17 mouse cellular contexts compared by ENCODE assay signal in the genomic region with DNA sequence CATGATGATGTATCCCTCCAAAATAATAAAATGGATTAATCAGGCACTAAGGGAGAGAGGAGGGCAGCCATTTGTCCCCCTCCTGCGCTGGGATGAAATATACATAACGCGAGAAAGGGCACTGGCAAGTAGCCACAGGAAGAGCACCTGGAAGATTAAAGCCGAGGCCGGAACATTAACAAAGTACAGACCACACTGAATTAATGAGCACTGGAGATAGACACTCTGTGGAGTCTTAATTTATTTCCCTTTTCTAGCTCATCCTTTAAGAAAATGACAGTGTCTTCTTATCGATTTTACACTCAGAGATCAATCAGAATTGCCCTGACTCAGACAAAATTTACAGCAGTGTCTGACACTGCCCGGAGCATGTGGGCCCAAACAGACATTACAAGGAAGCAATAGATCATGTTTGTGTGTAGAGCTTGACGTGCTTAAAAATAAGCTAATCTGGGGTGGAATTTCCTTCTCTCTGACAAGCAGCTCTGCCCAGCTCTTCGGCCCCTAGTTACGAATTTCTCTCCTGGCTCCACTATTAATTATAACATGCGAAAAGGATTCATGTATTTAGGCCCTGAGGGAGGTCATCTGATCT.
DNase-seq lines count a peak whose midpoint lies in the region; ATAC-seq lines count a peak whose summit lies in the region.
"Had no signal": no experiment of that assay in that cellular context is flagged by ENCODE, and none has a peak within 500 bp of the region (broad histone marks: within the 10 kb centered on the region; RNA-seq: fewer than 3 reads in every experiment).

No protein-coding gene starts in this region.

- H3K9me3 ChIP-seq in forebrain, embryonic 15.5 days = no peaks in the 10 kb centered on the region
- H3K9me3 ChIP-seq in forebrain, embryonic 12.5 days = no peaks in the 10 kb centered on the region
- no peaks in the 10 kb centered on the region for H3K9me3 ChIP-seq in neural tube, embryonic 11.5 days (ENCODE audit: control insufficient read depth, low read length)
- H3K9me3 ChIP-seq: G1E; heart, embryonic 10.5 days; liver, embryonic 13.5 days had no signal

- ATAC-seq in forebrain, embryonic 15.5 days (replicated peaks) = no peak
- ATAC-seq in forebrain, embryonic 12.5 days (ENCODE audit: low FRiP score) = no peak
- ATAC-seq in neural tube, embryonic 11.5 days (ENCODE audit: insufficient read depth, low FRiP score, low TSS enrichment) = peak; percentile 55; the same call in 1 of the 2 replicates

- no peak overlapping the region for H3K9ac ChIP-seq in forebrain, embryonic 15.5 days (replicated peaks)
- no peak overlapping the region for H3K9ac ChIP-seq in forebrain, embryonic 12.5 days
- no peak overlapping the region for H3K9ac ChIP-seq in neural tube, embryonic 11.5 days (ENCODE audit: low read length)
- H3K9ac ChIP-seq: liver, embryonic 13.5 days had no signal

- H3K4me3 ChIP-seq in forebrain, embryonic 15.5 days = no peak overlapping the region
- H3K4me3 ChIP-seq in forebrain, embryonic 12.5 days (replicated peaks) = no peak overlapping the region
- H3K4me3 ChIP-seq in neural tube, embryonic 11.5 days (ENCODE audit: low read depth, low read length) = no peak overlapping the region
- H3K4me3 ChIP-seq: erythroblast, embryonic 14.5 days; heart, embryonic 10.5 days; liver, embryonic 13.5 days; megakaryocyte, embryonic 14.5 days had no signal

- H3K4me1 ChIP-seq in forebrain, embryonic 15.5 days = peaks cover 12% of the 10 kb centered on the region; the same call in 1 of the 2 replicates
- H3K4me1 ChIP-seq in forebrain, embryonic 12.5 days = peaks cover 7% of the 10 kb centered on the region; the same call in 1 of the 2 replicates
- peaks cover 6% of the 10 kb centered on the region; the same call in 1 of the 2 replicates for H3K4me1 ChIP-seq in neural tube, embryonic 11.5 days (ENCODE audit: control insufficient read depth, insufficient read depth, low read length)
- H3K4me1 ChIP-seq: heart, embryonic 10.5 days; liver, embryonic 13.5 days had no signal

- H3K27me3 ChIP-seq in forebrain, embryonic 15.5 days = no peaks in the 10 kb centered on the region
- peaks cover 14% of the 10 kb centered on the region; the same call in 1 of the 2 replicates for H3K27me3 ChIP-seq in forebrain, embryonic 12.5 days
- H3K27me3 ChIP-seq in neural tube, embryonic 11.5 days (ENCODE audit: control insufficient read depth, insufficient read depth, low read length) = no peaks in the 10 kb centered on the region
- H3K27me3 ChIP-seq: liver, embryonic 13.5 days had no signal

- 0 out of 2 replicates have a peak overlapping the region, but pooled peaks have one; percentile 19 for H3K27ac ChIP-seq in forebrain, embryonic 15.5 days (replicated peaks)
- H3K27ac ChIP-seq in forebrain, embryonic 12.5 days = no peak overlapping the region
- H3K27ac ChIP-seq in neural tube, embryonic 11.5 days (ENCODE audit: low read depth, low read length) = no peak overlapping the region
- H3K27ac ChIP-seq: heart, embryonic 10.5 days; liver, embryonic 13.5 days had no signal

- H3K36me3 ChIP-seq in forebrain, embryonic 15.5 days = no peaks in the 10 kb centered on the region
- no peaks in the 10 kb centered on the region for H3K36me3 ChIP-seq in forebrain, embryonic 12.5 days (replicated peaks)
- H3K36me3 ChIP-seq in neural tube, embryonic 11.5 days (ENCODE audit: control insufficient read depth, insufficient read depth, low read length) = no peaks in the 10 kb centered on the region
- H3K36me3 ChIP-seq: G1E; heart, embryonic 10.5 days; liver, embryonic 13.5 days had no signal

- WGBS in forebrain, embryonic 15.5 days = 45% methylated on average over 11 of the region's 11 CpGs
- WGBS in forebrain, embryonic 12.5 days = 70% methylated on average over 11 of the region's 11 CpGs
- 49% methylated on average over 11 of the region's 11 CpGs for WGBS in neural tube, embryonic 11.5 days

- no peak overlapping the region for H3K4me2 ChIP-seq in forebrain, embryonic 15.5 days (replicated peaks)
- H3K4me2 ChIP-seq in forebrain, embryonic 12.5 days = no peak overlapping the region
- H3K4me2 ChIP-seq in neural tube, embryonic 11.5 days (ENCODE audit: low read depth) = no peak overlapping the region
- H3K4me2 ChIP-seq: liver, embryonic 13.5 days had no signal

- peak; percentile 6 for DNase-seq in kidney, postnatal 10 days
- DNase-seq in kidney, postnatal 36 days = no peak
- DNase-seq in neural tube, embryonic 11.5 days (ENCODE audit: low spot score) = no peak
- DNase-seq in neural tube, embryonic 10.5 days (ENCODE audit: extremely low spot score, low spot score) = no peak
- DNase-seq in thymus, postnatal 14 days = no peak
- DNase-seq in heart, adult 18-20 months = no peak
- DNase-seq: adrenal gland, postnatal 25 days; heart, postnatal 36 days; liver, embryonic 13.5 days; right cerebral cortex, postnatal 14 days; thymus, adult 18-20 months had no signal
